8 mouse cellular contexts compared by ENCODE assay signal in genomic region chr3:88145411-88145782, GRCm38 (mm10). TPM values are rescaled to one million over a fixed set of nuclear protein-coding genes. Genes with fewer than 3 reads are reported as not detected.
DNase-seq lines count a peak whose midpoint lies in the region; ATAC-seq and TF ChIP-seq lines count a peak whose summit lies in the region.

No protein-coding gene starts in this region.

- ATAC-seq in CD4-positive, CD25-positive, alpha-beta regulatory T cell, adult 4 months = no peak
- no peak for ATAC-seq in heart, embryonic 11.5 days (replicated peaks; ENCODE audit: insufficient number of reproducible peaks, low FRiP score, low TSS enrichment)
- no peak for ATAC-seq in limb, embryonic 14.5 days (ENCODE audit: low FRiP score, low read depth)

- peak; percentile 47 for DNase-seq in CD4-positive, CD25-positive, alpha-beta regulatory T cell, adult 2 months (ENCODE audit: low read depth, low spot score)
- no peak for DNase-seq in testis, postnatal 10 days (ENCODE audit: low spot score)
- no peak for DNase-seq in limb, embryonic 14.5 days (ENCODE audit: low spot score)
- peak; percentile 57 for DNase-seq in thymus, adult 2 months
- no peak for DNase-seq in urinary bladder, postnatal 10 days (ENCODE audit: low spot score)

- TF ChIP-seq POLR2A in testis, adult 2 months (IDR thresholded peaks at IDR 0.05; ENCODE audit: control insufficient read depth, low read depth, low read length) = no peak
- no peak for TF ChIP-seq POLR2A in limb, embryonic 14.5 days (IDR thresholded peaks at IDR 0.05; ENCODE audit: borderline replicate concordance, extremely low read depth, insufficient read depth, insufficient read length)
- TF ChIP-seq POLR2A in thymus, adult 2 months (IDR thresholded peaks at IDR 0.05; ENCODE audit: control insufficient read depth, extremely low read depth, insufficient read depth, low read length, poor library complexity) = no peak

- peak overlapping the region; percentile 51; the same call in 1 of the 2 replicates for H3K27ac ChIP-seq in testis, adult 2 months (ENCODE audit: control insufficient read depth, insufficient read depth, low read depth, low read length)
- peak overlapping the region; percentile 100 for H3K27ac ChIP-seq in heart, embryonic 11.5 days (ENCODE audit: low read depth, low read length)
- H3K27ac ChIP-seq in limb, embryonic 14.5 days (replicated peaks; ENCODE audit: low read depth, low read length) = no peak overlapping the region
- H3K27ac ChIP-seq in thymus, adult 2 months (ENCODE audit: control insufficient read depth, insufficient read depth, low read length) = peak overlapping the region; percentile 80; the same call in 1 of the 2 replicates

- H3K9ac ChIP-seq in heart, embryonic 11.5 days (ENCODE audit: low read depth, low read length) = peak overlapping the region; percentile 91
- H3K9ac ChIP-seq in limb, embryonic 14.5 days (ENCODE audit: low read depth, low read length, severe bottlenecking) = peak overlapping the region; percentile 40

- no peak for TF ChIP-seq CTCF in testis, adult 2 months (IDR thresholded peaks at IDR 0.05; ENCODE audit: control insufficient read depth, insufficient read depth, insufficient replicate concordance, low read depth, low read length)
- peak; percentile 36; the same call in 1 of the 2 replicates for TF ChIP-seq CTCF in thymus, adult 2 months (IDR thresholded peaks at IDR 0.05; ENCODE audit: borderline replicate concordance, control insufficient read depth, extremely low read depth, insufficient read depth, low read length, poor library complexity)

- peaks cover 56% of the 10 kb centered on the region for H3K4me1 ChIP-seq in testis, adult 2 months (ENCODE audit: control insufficient read depth, insufficient read depth, low read length)
- H3K4me1 ChIP-seq in heart, embryonic 11.5 days (ENCODE audit: control insufficient read depth, insufficient read depth, low read length) = peaks cover 77% of the 10 kb centered on the region
- peaks cover 77% of the 10 kb centered on the region for H3K4me1 ChIP-seq in limb, embryonic 14.5 days (ENCODE audit: control insufficient read depth, insufficient read depth, low read length)
- H3K4me1 ChIP-seq in thymus, adult 2 months (replicated peaks; ENCODE audit: control insufficient read depth, insufficient read depth, low read length) = peaks cover 72% of the 10 kb centered on the region

- 21% methylated on average over 4 of the region's 4 CpGs for WGBS in heart, embryonic 11.5 days (ENCODE audit: insufficient replicate concordance)
- WGBS in limb, embryonic 14.5 days = 23% methylated on average over 4 of the region's 4 CpGs
- 2% methylated on average over 4 of the region's 4 CpGs for WGBS in thymus, adult 2 months

- H3K4me2 ChIP-seq in heart, embryonic 11.5 days = peak overlapping the region; percentile 97
- peak overlapping the region; percentile 97 for H3K4me2 ChIP-seq in limb, embryonic 14.5 days (replicated peaks; ENCODE audit: low read depth, low read length, severe bottlenecking)

- no peaks in the 10 kb centered on the region for H3K27me3 ChIP-seq in testis, adult 2 months (ENCODE audit: control insufficient read depth, insufficient read depth, low read length)
- H3K27me3 ChIP-seq in heart, embryonic 11.5 days (ENCODE audit: control insufficient read depth, insufficient read depth, low read length) = no peaks in the 10 kb centered on the region
- H3K27me3 ChIP-seq in limb, embryonic 14.5 days (ENCODE audit: control insufficient read depth, insufficient read depth, low read length) = no peaks in the 10 kb centered on the region
- H3K27me3 ChIP-seq in thymus, adult 2 months (ENCODE audit: control insufficient read depth, insufficient read depth, low read length) = no peaks in the 10 kb centered on the region

- H3K4me3 ChIP-seq in testis, adult 2 months (ENCODE audit: control insufficient read depth, low read depth, low read length) = no peak overlapping the region
- peak overlapping the region; percentile 97 for H3K4me3 ChIP-seq in heart, embryonic 11.5 days (ENCODE audit: low read depth, low read length)
- H3K4me3 ChIP-seq in limb, embryonic 14.5 days (replicated peaks; ENCODE audit: low read length) = peak overlapping the region; percentile 76; the same call in 1 of the 2 replicates
- H3K4me3 ChIP-seq in thymus, adult 2 months (ENCODE audit: control insufficient read depth, insufficient read depth, low read length) = peak overlapping the region; percentile 28

- no peaks in the 10 kb centered on the region for H3K9me3 ChIP-seq in heart, embryonic 11.5 days (replicated peaks; ENCODE audit: control insufficient read depth, low read length)
- H3K9me3 ChIP-seq in limb, embryonic 14.5 days (ENCODE audit: control insufficient read depth, low read length) = no peaks in the 10 kb centered on the region

- no peaks in the 10 kb centered on the region for H3K36me3 ChIP-seq in testis, adult 2 months (ENCODE audit: control insufficient read depth, insufficient read depth, low read length)
- no peaks in the 10 kb centered on the region for H3K36me3 ChIP-seq in heart, embryonic 11.5 days (ENCODE audit: control insufficient read depth, insufficient read depth, low read length)
- peaks cover 5% of the 10 kb centered on the region for H3K36me3 ChIP-seq in limb, embryonic 14.5 days (ENCODE audit: control insufficient read depth, insufficient read depth, low read length)
- H3K36me3 ChIP-seq in thymus, adult 2 months (ENCODE audit: control insufficient read depth, insufficient read depth, low read length) = no peaks in the 10 kb centered on the region

RNA-seq across cellular contexts. Expression of gene Mef2d, which starts 3.2 kb away (rescaled TPM):
- polyA plus RNA-seq in CD4-positive, CD25-positive, alpha-beta regulatory T cell, adult 4 months (2017; shearing (Covaris generic)) = 10 to 100 TPM; 30.9 to 36.1 TPM
- polyA plus RNA-seq in testis, adult 2 months (2012; rRNA removed) = 16.0 and 17.6 TPM in 2 replicates
- 39.8 and 45.1 TPM in 2 replicates for polyA plus RNA-seq in heart, embryonic 11.5 days (2014; fragmentation: Nextera tagmentation; extraction: Ambion mirVana)
- polyA plus RNA-seq in limb, embryonic 14.5 days (2012; rRNA removed) = 58.7 and 79.0 TPM in 2 replicates
- 27.4 and 29.6 TPM in 2 replicates for polyA plus RNA-seq in limb, embryonic 14.5 days (2014; fragmentation: Nextera tagmentation; extraction: Ambion mirVana)
- polyA plus RNA-seq in thymus, adult 2 months (2012; rRNA removed) = 343 and 377 TPM in 2 replicates

Comparison
In these comparisons a context has a peak if more than half of its experiments do, and no peak if none do; other contexts are left out.
1. DNase-seq: peak in CD4-positive, CD25-positive, alpha-beta regulatory T cell, adult 2 months (single experiment) and thymus, adult 2 months (single experiment); none in testis, postnatal 10 days (single experiment), limb, embryonic 14.5 days (single experiment) and urinary bladder, postnatal 10 days (single experiment).